Mouse (Mus musculus): ENCODE measurements at regions not wholly inside any gene's neighbourhood (a gene's known extent, or its start where the extent isn't known, plus 50 kb on each side); places are given as distances from the start of the nearest gene placed in this dataset.

GRCm38 (mm10) chr17:14516097-14516496 is 177.9 kb downstream of the Thbs2 start:
- Histone ChIP-seq H3K9me3 (replicated peaks) (no peaks in the 10 kb centered on the region), H3K4me3 (replicated peaks) (no peak overlapping the region), H3K4me2 (no peak overlapping the region), H3K27ac (no peak overlapping the region), H3K4me1 (peaks cover 14% of the 10 kb centered on the region), H3K9ac (no peak overlapping the region), H3K36me3 (no peaks in the 10 kb centered on the region), H3K27me3 (peaks cover 50% of the 10 kb centered on the region)
- ATAC-seq (replicated peaks; ENCODE audit: low FRiP score): 0 out of 2 replicates have a peak, but pooled peaks have one; percentile 9
- 16% methylated on average over 8 of the region's 8 CpGs for WGBS

GRCm38 (mm10) chr17:14513454-14513853 is 180.6 kb downstream of the Thbs2 start:
- Histone ChIP-seq H3K9me3 (replicated peaks) (no peaks in the 10 kb centered on the region), H3K36me3 (no peaks in the 10 kb centered on the region), H3K4me2 (no peak overlapping the region), H3K4me3 (replicated peaks) (no peak overlapping the region), H3K4me1 (peaks cover 16% of the 10 kb centered on the region), H3K27me3 (peaks cover 37% of the 10 kb centered on the region), H3K9ac (no peak overlapping the region), H3K27ac (peak overlapping the region; percentile 78)
- ATAC-seq (replicated peaks; ENCODE audit: low FRiP score): peak; percentile 53; the same call in 1 of the 2 replicates
- WGBS: 79% methylated on average over 4 of the region's 4 CpGs

DNA sequence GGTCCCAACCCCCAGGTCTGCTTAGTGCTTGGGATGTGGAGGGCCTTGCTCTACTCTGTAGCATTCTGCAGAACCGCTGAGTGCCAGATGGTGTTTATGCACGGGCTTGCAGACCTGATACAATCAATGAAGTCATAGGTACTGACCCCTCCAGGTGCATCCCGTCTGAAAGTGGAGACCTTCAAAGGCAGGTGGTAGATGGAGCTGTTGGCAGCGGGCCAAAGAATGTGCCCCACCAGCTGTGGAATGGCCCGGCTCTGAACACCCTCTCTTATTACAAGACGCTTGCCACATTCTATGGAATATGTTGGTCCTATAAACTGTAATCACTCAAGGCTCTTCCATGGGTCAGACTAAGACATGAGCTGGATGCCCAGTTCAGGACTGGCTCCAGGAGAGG is 183.5 kb downstream of the Thbs2 start:
- peaks cover 27% of the 10 kb centered on the region for H3K27me3 ChIP-seq
- peak; percentile 61 for ATAC-seq (replicated peaks; ENCODE audit: low FRiP score)
- WGBS: 33% methylated on average over 6 of the region's 6 CpGs
- H3K9me3 ChIP-seq (replicated peaks): no peaks in the 10 kb centered on the region
- no peak overlapping the region for H3K4me2 ChIP-seq
- H3K4me3 ChIP-seq (replicated peaks): no peak overlapping the region
- H3K9ac ChIP-seq: no peak overlapping the region
- 0 out of 2 replicates have a peak, but pooled peaks cover 5% of the 10 kb centered on the region for H3K4me1 ChIP-seq
- peak overlapping the region; percentile 24; the same call in 1 of the 2 replicates for H3K27ac ChIP-seq
- no peaks in the 10 kb centered on the region for H3K36me3 ChIP-seq

DNA sequence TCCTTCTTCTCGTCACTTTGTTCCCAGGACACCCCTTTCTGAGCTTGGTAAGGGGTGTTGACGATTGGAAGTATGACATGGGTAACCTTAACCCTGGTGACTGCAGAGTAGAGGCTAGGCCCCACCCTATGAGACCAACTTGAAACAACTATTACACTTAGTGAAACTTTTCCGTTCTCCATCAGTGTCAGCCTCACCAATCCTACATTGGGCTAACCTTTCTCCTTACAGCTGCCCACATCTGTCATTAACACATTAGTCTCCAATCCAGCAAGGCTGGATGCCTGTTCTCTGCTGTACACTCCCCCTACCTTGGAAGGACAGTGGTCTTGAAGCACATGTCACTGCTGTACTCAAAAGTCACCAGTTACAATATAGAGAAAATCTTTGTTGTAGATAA is 186.9 kb downstream of the Thbs2 start:
- no peaks in the 10 kb centered on the region for H3K9me3 ChIP-seq (replicated peaks)
- no peak overlapping the region for H3K9ac ChIP-seq
- H3K27ac ChIP-seq: no peak overlapping the region
- no peak for ATAC-seq (replicated peaks; ENCODE audit: low FRiP score)
- no peaks in the 10 kb centered on the region for H3K36me3 ChIP-seq
- H3K4me1 ChIP-seq: 0 out of 2 replicates have a peak, but pooled peaks cover 5% of the 10 kb centered on the region
- H3K27me3 ChIP-seq: 0 out of 2 replicates have a peak, but pooled peaks cover 8% of the 10 kb centered on the region
- 54% methylated on average over 3 of the region's 3 CpGs for WGBS
- no peak overlapping the region for H3K4me3 ChIP-seq (replicated peaks)
- H3K4me2 ChIP-seq: no peak overlapping the region

- no peak overlapping the region for H3K9ac ChIP-seq
- H3K4me3 ChIP-seq (replicated peaks): no peak overlapping the region
- H3K36me3 ChIP-seq: no peaks in the 10 kb centered on the region
- no peak overlapping the region for H3K27ac ChIP-seq
- H3K4me1 ChIP-seq: 0 out of 2 replicates have a peak, but pooled peaks cover 3% of the 10 kb centered on the region
- ATAC-seq (replicated peaks; ENCODE audit: low FRiP score): no peak
- 0 out of 2 replicates have a peak, but pooled peaks cover 5% of the 10 kb centered on the region for H3K27me3 ChIP-seq
- no peak overlapping the region for H3K4me2 ChIP-seq
- no peaks in the 10 kb centered on the region for H3K9me3 ChIP-seq (replicated peaks)
Observed at GRCm38 (mm10) chr17:14506123-14506522, 187.9 kb downstream of the Thbs2 start.

DNA sequence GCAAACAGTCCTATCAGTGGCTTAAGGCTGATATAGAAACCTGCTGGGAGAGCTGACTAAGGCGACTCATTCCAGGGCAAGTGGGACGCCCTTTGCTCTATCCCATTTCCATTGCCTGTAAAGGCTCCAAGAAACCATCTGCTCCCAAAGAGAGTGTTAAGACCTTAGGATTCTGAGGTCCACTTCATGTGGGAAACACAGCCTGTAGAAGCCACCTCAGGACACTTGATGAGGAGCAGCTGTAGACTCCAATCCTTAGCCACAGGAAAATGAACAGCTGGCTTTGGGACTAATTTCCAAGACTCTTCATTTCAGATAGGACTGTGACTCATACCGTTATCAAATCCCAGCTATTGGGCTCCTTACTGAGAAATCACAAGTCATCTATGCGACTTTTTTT is 188.6 kb downstream of the Thbs2 start:
- H3K9ac ChIP-seq: no peak overlapping the region
- no peaks in the 10 kb centered on the region for H3K36me3 ChIP-seq
- H3K4me1 ChIP-seq: no peaks in the 10 kb centered on the region
- no peak for ATAC-seq (replicated peaks; ENCODE audit: low FRiP score)
- 66% methylated on average over 4 of the region's 4 CpGs for WGBS
- no peak overlapping the region for H3K4me3 ChIP-seq (replicated peaks)
- no peak overlapping the region for H3K27ac ChIP-seq
- no peak overlapping the region for H3K4me2 ChIP-seq
- H3K27me3 ChIP-seq: 0 out of 2 replicates have a peak, but pooled peaks cover 5% of the 10 kb centered on the region
- no peaks in the 10 kb centered on the region for H3K9me3 ChIP-seq (replicated peaks)

DNA sequence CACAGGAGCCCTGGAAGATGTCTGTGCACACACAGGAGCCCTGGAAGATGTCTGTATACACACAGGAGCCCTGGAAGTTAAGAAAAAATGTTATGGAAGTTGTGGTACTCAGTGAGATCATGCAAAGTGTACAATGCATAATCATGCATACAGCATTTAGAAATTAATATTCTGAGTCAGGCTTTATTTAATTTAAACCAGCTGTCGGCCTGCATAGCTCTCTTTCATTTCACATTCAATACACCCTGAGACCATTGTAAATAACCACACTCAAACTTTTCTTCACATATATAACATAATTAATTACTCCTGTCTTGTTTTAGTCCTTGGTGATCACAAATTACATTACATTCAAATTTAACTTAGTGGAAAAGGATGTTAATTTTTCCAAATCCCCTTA is 190.4 kb downstream of the Thbs2 start:
- Histone ChIP-seq H3K27ac (no peak overlapping the region), H3K27me3 (no peaks in the 10 kb centered on the region), H3K36me3 (no peaks in the 10 kb centered on the region), H3K4me2 (no peak overlapping the region), H3K4me3 (replicated peaks) (no peak overlapping the region), H3K9me3 (replicated peaks) (no peaks in the 10 kb centered on the region), H3K4me1 (no peaks in the 10 kb centered on the region), H3K9ac (no peak overlapping the region)
- no peak for ATAC-seq (replicated peaks; ENCODE audit: low FRiP score)
- 63% methylated on average over 1 of the region's 1 CpGs for WGBS

DNA sequence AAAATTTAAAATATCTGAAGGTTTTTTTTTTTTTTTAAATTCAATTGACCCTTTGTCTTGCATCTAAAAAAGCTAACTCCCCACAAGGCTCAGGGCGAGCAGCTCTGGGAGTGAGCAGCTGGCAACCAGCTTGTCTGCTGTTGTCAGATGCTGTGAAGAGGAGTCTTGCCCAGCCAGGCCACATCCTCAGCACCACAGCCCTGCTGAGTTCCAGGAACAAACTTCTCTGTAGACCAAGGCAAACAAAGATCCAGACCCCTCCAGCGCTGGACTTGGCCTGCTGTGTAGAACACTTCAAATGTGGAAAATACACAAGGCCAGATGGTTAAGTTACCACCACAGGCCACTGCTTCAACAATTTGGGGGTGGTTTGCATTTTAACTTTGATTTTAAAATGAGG is 192.7 kb downstream of the Thbs2 start:
- no peaks in the 10 kb centered on the region for H3K9me3 ChIP-seq (replicated peaks)
- 72% methylated on average over 2 of the region's 2 CpGs for WGBS
- no peak for ATAC-seq (replicated peaks; ENCODE audit: low FRiP score)
- H3K4me1 ChIP-seq: 0 out of 2 replicates have a peak, but pooled peaks cover 5% of the 10 kb centered on the region
- 0 out of 2 replicates have a peak, but pooled peaks cover 3% of the 10 kb centered on the region for H3K27me3 ChIP-seq
- no peaks in the 10 kb centered on the region for H3K36me3 ChIP-seq
- H3K9ac ChIP-seq: no peak overlapping the region
- no peak overlapping the region for H3K4me2 ChIP-seq
- no peak overlapping the region for H3K4me3 ChIP-seq (replicated peaks)
- no peak overlapping the region for H3K27ac ChIP-seq

DNA sequence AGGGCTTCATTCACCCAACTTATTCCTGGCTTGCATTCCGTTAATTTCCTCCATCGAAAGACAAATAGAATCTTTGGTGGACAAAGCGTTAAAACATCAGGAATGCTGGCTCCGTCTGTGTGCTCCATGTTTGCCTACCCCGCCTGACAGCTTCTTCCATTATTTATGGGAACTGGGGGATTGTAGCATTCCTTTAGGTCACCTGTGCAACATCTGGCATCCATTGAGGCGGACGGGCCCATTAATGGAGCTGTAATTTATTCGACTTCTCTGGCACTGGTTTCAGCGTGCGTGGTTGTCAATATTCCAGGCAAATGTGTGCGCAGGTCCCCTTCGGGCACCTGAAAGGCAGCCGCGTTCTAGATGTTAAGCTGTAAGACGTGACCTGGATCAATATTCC is 196.9 kb downstream of the Thbs2 start:
- H3K27me3 ChIP-seq: 0 out of 2 replicates have a peak, but pooled peaks cover 3% of the 10 kb centered on the region
- H3K4me2 ChIP-seq: no peak overlapping the region
- 48% methylated on average over 15 of the region's 15 CpGs for WGBS
- H3K27ac ChIP-seq: no peak overlapping the region
- no peak overlapping the region for H3K9ac ChIP-seq
- no peak for ATAC-seq (replicated peaks; ENCODE audit: low FRiP score)
- H3K36me3 ChIP-seq: no peaks in the 10 kb centered on the region
- H3K4me1 ChIP-seq: 0 out of 2 replicates have a peak, but pooled peaks cover 5% of the 10 kb centered on the region
- H3K4me3 ChIP-seq (replicated peaks): no peak overlapping the region
- no peaks in the 10 kb centered on the region for H3K9me3 ChIP-seq (replicated peaks)

GRCm38 (mm10) chr17:14493751-14494320 is 200.2 kb downstream of the Thbs2 start:
- 78% methylated on average over 8 of the region's 8 CpGs for WGBS
- no peak for ATAC-seq (replicated peaks; ENCODE audit: low FRiP score)
- H3K9ac ChIP-seq: no peak overlapping the region

DNA sequence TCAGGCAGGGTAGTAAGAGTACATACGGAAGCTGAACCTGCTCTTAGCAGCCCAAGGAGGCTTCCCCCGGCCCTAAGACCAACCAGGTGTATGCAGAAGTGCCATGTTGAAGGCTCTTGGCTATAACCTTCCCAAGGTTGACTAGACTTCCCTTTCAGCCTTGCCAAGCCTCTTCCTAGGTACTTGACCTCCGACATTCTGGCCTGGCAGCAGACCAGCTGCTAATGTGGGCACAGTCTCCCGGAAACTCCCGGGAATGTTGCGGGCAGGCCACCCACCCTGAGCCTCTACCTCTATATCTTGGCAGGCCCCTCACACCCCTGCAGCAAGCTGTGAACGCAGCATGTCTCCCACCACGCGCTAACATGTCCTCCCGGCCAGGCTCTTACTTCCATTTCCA is 201.1 kb downstream of the Thbs2 start:
- Histone ChIP-seq H3K4me2 (no peak overlapping the region), H3K27ac (no peak overlapping the region), H3K4me1 (0 out of 2 replicates have a peak, but pooled peaks cover 7% of the 10 kb centered on the region), H3K9me3 (replicated peaks) (no peaks in the 10 kb centered on the region), H3K36me3 (no peaks in the 10 kb centered on the region), H3K9ac (no peak overlapping the region), H3K27me3 (0 out of 2 replicates have a peak, but pooled peaks cover 3% of the 10 kb centered on the region), H3K4me3 (replicated peaks) (no peak overlapping the region)
- WGBS: 85% methylated on average over 10 of the region's 10 CpGs
- ATAC-seq (replicated peaks; ENCODE audit: low FRiP score): no peak

More at GRCm38 (mm10) chr17:14493751-14494320, 200.2 kb downstream of the Thbs2 start:
- H3K4me1 ChIP-seq: 0 out of 2 replicates have a peak, but pooled peaks cover 7% of the 10 kb centered on the region
- no peak overlapping the region for H3K27ac ChIP-seq
- no peak overlapping the region for H3K4me2 ChIP-seq
- 0 out of 2 replicates have a peak, but pooled peaks cover 3% of the 10 kb centered on the region for H3K27me3 ChIP-seq
- no peaks in the 10 kb centered on the region for H3K36me3 ChIP-seq
- H3K9me3 ChIP-seq (replicated peaks): no peaks in the 10 kb centered on the region
- H3K4me3 ChIP-seq (replicated peaks): no peak overlapping the region

DNA sequence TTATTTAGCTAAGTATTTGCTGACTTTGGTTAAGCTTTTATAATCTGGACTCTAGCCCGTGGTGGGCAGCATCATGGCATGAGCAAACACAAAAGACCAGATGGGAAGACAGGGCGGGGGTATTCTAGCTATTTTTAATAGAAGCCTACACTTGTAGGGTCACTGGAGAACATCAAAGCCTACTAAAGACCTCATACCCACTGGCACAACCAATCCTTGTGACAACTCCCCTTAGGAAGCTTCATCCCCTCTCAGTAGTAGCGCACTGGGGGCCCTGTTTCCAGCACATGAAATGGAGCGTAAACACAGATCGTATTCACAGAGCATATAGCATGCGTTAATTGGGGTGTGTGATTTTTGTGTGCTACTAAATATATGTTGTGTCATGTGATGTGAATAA is 202.4 kb downstream of the Smoc2 start:
- peaks cover 2% of the 10 kb centered on the region for H3K4me1 ChIP-seq
- H3K9ac ChIP-seq: no peak overlapping the region
- no peaks in the 10 kb centered on the region for H3K36me3 ChIP-seq
- H3K27ac ChIP-seq: no peak overlapping the region
- no peak for ATAC-seq (replicated peaks; ENCODE audit: low FRiP score)
- WGBS: 72% methylated on average over 6 of the region's 6 CpGs
- no peak overlapping the region for H3K4me3 ChIP-seq (replicated peaks)
- H3K4me2 ChIP-seq: no peak overlapping the region
- no peaks in the 10 kb centered on the region for H3K27me3 ChIP-seq
- no peaks in the 10 kb centered on the region for H3K9me3 ChIP-seq (replicated peaks)
